Mouse (Mus musculus) cortical plate, adult 2 months (tissue): Measurements from ENCODE around the gene Tead1.

Experiments used
- CTCF ChIP-seq: fragments of 200-500 bp; IDR thresholded peaks from 2 replicates; pipeline ENCODE4 v1.5.1; 2011; ENCODE audit warnings: mild to moderate bottlenecking, control low read depth, low read length; ENCODE audit not compliant: insufficient read depth; ENCODE audit errors: extremely low read depth
- POLR2A ChIP-seq: fragments of 200-500 bp; IDR thresholded peaks from 2 replicates; pipeline ENCODE4 v1.6.1; 2011; ENCODE audit warnings: mild to moderate bottlenecking, low read length, control low read depth; ENCODE audit not compliant: insufficient read depth; ENCODE audit errors: extremely low read depth

DNA sequence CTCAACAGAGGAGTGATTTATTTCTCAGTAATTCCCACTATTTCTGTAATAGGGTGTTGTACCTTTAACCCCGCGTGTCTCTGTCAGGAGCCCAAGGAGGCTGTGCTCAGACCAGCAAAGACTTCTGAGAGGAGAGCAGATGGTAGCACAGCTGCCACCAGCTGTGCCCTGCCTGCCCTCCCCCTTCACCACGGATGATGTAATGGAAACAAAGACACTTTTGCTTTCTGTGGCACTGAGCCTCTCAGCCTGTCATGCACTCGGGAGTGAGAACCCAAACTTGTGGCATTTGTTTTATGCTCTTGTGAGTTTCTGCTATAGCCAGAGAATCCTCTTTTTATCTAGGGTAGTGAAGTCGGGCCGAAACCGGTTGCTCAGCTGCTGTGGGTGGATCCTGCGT is 81.7 kb downstream of the Tead1 start:
- TF ChIP-seq POLR2A, result no peak
- no peak for TF ChIP-seq CTCF
